Mouse (Mus musculus) lung, embryonic 15.5 days (tissue): Measurements from ENCODE around the gene Adap2. TPM values are rescaled to one million over a fixed set of nuclear protein-coding genes. Genes with fewer than 3 reads are reported as not detected.

Experiments
- ATAC-seq: fragments of 200-750 bp; cut with Nextera tagmentation; 2 replicates; pipeline ENCODE4 v1.8.0; 2017; ENCODE audit warnings: moderate number of reproducible peaks, borderline replicate concordance; ENCODE audit not compliant: low FRiP score, low TSS enrichment; ENCODE audit errors: extremely low read depth
- H3K27ac ChIP-seq: fragments of 300-500 bp; sonication (generic); 2 replicates; pipeline ENCODE4 v1.5.1; 2015; ENCODE audit warnings: moderate library complexity, mild to moderate bottlenecking, inconsistent platforms
- H3K27me3 ChIP-seq: fragments of 300-500 bp; sonication (generic); 2 replicates; pipeline ENCODE4 v1.6.1; 2015; ENCODE audit warnings: inconsistent platforms
- H3K36me3 ChIP-seq: fragments of 300-500 bp; sonication (generic); 2 replicates; pipeline ENCODE4 v1.6.1; 2015; ENCODE audit warnings: inconsistent platforms
- H3K4me1 ChIP-seq: fragments of 300-500 bp; sonication (generic); 2 replicates; pipeline ENCODE4 v1.6.1; 2015; ENCODE audit warnings: inconsistent platforms
- H3K4me2 ChIP-seq: fragments of 300-500 bp; sonication (generic); 2 replicates; pipeline ENCODE4 v1.6.1; 2015; ENCODE audit warnings: inconsistent platforms, mild to moderate bottlenecking, moderate library complexity
- H3K4me3 ChIP-seq: fragments of 300-500 bp; sonication (generic); 2 replicates; pipeline ENCODE4 v1.5.1; 2015; ENCODE audit warnings: mild to moderate bottlenecking, inconsistent platforms
- H3K9ac ChIP-seq: fragments of 300-500 bp; sonication (generic); 2 replicates; pipeline ENCODE4 v1.6.1; 2015; ENCODE audit warnings: inconsistent platforms
- H3K9me3 ChIP-seq: fragments of 300-500 bp; sonication (generic); 2 replicates; pipeline ENCODE4 v1.6.1; 2016; ENCODE audit warnings: inconsistent platforms
- WGBS: fragments of 180-500 bp; shearing (Covaris S2); methylation state at CpG from one replicate; pipeline ENCODE4 v1.1.7; 2015; 5-methylcytosine and 5-hydroxymethylcytosine counted together
- polyA plus RNA-seq: library from polyadenylated mRNA; unstranded; fragments of >200 nt; fragmentation: Nextera tagmentation; extraction: Ambion mirVana; gene quantifications from 2 replicates; pipeline ENCODE4 v1.2.1, GENCODE M21; 2015

The Adap2 gene
- polyA plus RNA-seq, 1 experiment from 2014 or later, result 2.5 TPM

- Histone ChIP-seq H3K9me3 (no peaks in the 10 kb centered on the region), H3K4me3 (no peak overlapping the region), H3K27me3 (peaks cover 10% of the 10 kb centered on the region; the same call in 1 of the 2 replicates), H3K4me1 (no peaks in the 10 kb centered on the region), H3K9ac (no peak overlapping the region), H3K4me2 (no peak overlapping the region), H3K36me3 (no peaks in the 10 kb centered on the region), H3K27ac (no peak overlapping the region)
- ATAC-seq, result no peak
- WGBS, result 73% methylated on average over 4 of the region's 4 CpGs
Observed at GRCm38 (mm10) chr11:80161041-80161440, 7.1 kb downstream of the Adap2 start.

DNA sequence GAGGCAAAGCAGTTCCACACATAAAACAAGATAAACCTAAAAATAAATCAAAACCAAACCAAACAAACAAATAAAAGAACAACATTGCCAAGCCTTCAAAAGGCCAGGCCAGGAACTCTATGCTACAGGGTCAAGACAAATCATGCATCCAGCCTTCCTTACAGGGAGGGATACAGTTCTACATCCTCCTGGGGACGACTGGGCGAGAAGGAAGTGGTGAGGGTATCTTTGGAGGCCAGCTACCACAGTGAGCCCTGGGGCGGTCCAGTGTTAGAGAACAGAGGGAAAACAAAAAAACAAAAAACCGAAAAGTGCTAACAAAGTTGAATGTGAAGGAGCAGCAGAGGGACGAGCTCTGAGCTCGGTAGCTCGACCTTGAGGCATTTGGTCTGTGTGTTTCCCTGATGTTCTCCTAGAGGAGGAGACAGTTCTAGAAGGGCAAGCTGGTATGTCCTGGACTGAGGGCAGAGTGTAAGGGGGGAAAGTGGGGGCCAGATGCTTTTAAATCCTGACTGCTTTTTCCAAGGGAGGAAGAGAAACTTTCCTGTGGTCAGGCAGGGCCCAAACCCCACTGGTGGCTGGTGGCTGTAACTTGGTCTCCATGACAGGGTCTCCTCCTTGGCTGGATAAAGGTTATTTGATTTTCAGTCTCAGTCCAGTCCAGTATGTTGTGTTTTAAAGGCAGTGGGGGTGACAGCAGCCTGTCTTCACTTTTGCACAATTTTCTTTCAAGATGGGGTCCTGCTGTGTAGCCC lies 9.6 kb downstream of the Adap2 start:
- H3K36me3 ChIP-seq, result no peaks in the 10 kb centered on the region
- H3K27ac ChIP-seq, result no peak overlapping the region
- no peaks in the 10 kb centered on the region for H3K9me3 ChIP-seq
- no peak overlapping the region for H3K9ac ChIP-seq
- no peak overlapping the region for H3K4me2 ChIP-seq
- ATAC-seq, result no peak
- H3K4me1 ChIP-seq, result no peaks in the 10 kb centered on the region
- H3K4me3 ChIP-seq, result no peak overlapping the region
- H3K27me3 ChIP-seq, result no peaks in the 10 kb centered on the region
- WGBS, result 69% methylated on average over 7 of the region's 7 CpGs

DNA sequence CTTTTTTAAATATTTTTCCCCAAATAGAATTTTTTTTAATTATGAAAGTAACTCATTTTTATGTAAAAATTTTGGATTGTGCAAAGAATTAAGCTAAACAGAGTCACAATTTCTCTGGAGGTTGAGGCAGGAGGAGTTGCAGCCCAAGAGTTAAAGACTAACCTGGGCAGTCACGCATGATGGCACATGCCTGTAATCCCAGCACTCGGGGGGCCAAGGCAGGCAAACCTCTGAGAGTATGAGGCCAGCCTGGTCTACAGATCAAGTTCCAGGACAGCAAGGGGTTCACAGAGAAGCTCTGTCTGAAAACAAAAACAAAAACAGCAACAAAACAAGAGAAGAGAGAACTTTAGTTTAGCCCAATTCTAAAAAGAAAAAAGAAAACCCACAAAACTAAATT lies 10.3 kb downstream of the Adap2 start:
- H3K4me1 ChIP-seq, result no peaks in the 10 kb centered on the region
- H3K36me3 ChIP-seq, result no peaks in the 10 kb centered on the region
- H3K9ac ChIP-seq, result no peak overlapping the region
- no peak for ATAC-seq
- no peaks in the 10 kb centered on the region for H3K9me3 ChIP-seq
- H3K27me3 ChIP-seq, result no peaks in the 10 kb centered on the region
- no peak overlapping the region for H3K27ac ChIP-seq
- H3K4me3 ChIP-seq, result no peak overlapping the region
- WGBS, result 63% methylated on average over 2 of the region's 2 CpGs
- no peak overlapping the region for H3K4me2 ChIP-seq

GRCm38 (mm10) chr11:80168121-80168520 lies 14.2 kb downstream of the Adap2 start:
- H3K27me3 ChIP-seq, result no peaks in the 10 kb centered on the region
- no peaks in the 10 kb centered on the region for H3K36me3 ChIP-seq
- H3K4me3 ChIP-seq, result no peak overlapping the region
- no peaks in the 10 kb centered on the region for H3K9me3 ChIP-seq
- H3K4me2 ChIP-seq, result no peak overlapping the region
- WGBS, result 87% methylated on average over 9 of the region's 9 CpGs
- no peaks in the 10 kb centered on the region for H3K4me1 ChIP-seq
- no peak overlapping the region for H3K27ac ChIP-seq
- ATAC-seq, result no peak
- no peak overlapping the region for H3K9ac ChIP-seq

DNA sequence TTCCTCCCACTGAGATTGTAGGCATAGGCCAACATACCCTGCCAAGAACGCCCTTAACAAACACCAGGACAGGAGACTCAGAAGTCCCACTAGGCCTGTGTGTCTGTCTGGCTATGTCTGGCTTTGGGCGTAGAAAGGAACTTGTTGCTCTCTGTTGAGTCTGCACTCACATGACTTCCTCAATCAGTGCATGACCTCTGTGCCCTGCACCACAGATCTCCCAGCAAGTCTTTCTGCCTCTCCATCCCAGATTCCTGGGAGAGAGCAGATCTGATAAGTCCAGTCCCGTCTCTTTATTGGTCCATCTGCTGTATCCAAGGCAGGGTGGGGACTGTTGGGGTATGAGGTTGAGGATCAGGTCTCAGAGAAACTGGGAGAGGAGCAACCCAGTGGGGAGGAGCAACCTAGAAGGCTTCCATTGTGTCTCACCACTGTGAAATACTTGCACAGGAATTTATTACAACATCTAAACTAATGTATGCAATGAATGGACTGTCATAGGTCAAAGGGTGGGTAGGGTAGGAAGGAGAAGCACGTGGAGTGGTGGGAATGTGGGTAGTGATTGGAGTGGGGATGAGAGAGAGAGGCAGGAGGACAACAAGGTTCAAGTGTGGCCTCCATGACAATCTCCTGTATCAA lies 14.8 kb downstream of the Adap2 start:
- WGBS, result 65% methylated on average over 4 of the region's 4 CpGs
- no peak overlapping the region for H3K27ac ChIP-seq
- H3K27me3 ChIP-seq, result no peaks in the 10 kb centered on the region
- H3K4me2 ChIP-seq, result no peak overlapping the region
- H3K4me3 ChIP-seq, result no peak overlapping the region
- no peak for ATAC-seq
- no peak overlapping the region for H3K9ac ChIP-seq
- no peaks in the 10 kb centered on the region for H3K9me3 ChIP-seq
- no peaks in the 10 kb centered on the region for H3K36me3 ChIP-seq
- no peaks in the 10 kb centered on the region for H3K4me1 ChIP-seq

DNA sequence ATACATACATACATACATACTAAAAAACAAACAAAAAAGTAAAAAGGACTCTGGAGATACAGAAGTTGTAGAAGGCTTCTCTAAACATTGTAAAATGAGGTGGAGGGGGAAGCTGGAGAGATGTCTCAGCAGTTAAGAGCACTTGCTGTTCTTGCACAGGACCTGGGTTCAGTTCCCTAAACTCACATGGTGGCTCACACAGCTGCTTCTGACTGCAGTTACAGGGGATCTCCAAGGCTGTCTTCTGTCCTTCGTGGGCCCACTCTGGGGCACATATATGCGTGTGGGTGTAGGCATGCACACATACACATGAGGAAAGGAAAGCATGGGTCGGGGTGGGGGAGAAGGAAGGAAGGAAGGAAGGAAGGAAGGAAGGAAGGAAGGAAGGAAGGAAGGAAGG lies 15.7 kb downstream of the Adap2 start:
- no peaks in the 10 kb centered on the region for H3K4me1 ChIP-seq
- H3K36me3 ChIP-seq, result no peaks in the 10 kb centered on the region
- WGBS, result 88% methylated on average over 3 of the region's 3 CpGs
- H3K27ac ChIP-seq, result no peak overlapping the region
- ATAC-seq, result no peak
- no peak overlapping the region for H3K4me3 ChIP-seq
- no peak overlapping the region for H3K9ac ChIP-seq
- no peaks in the 10 kb centered on the region for H3K9me3 ChIP-seq
- no peaks in the 10 kb centered on the region for H3K27me3 ChIP-seq
- no peak overlapping the region for H3K4me2 ChIP-seq

GRCm38 (mm10) chr11:80170351-80170750 lies 16.4 kb downstream of the Adap2 start:
- Histone ChIP-seq H3K4me3 (no peak overlapping the region), H3K36me3 (no peaks in the 10 kb centered on the region), H3K4me1 (no peaks in the 10 kb centered on the region), H3K9me3 (no peaks in the 10 kb centered on the region), H3K9ac (no peak overlapping the region), H3K27ac (no peak overlapping the region), H3K27me3 (no peaks in the 10 kb centered on the region), H3K4me2 (no peak overlapping the region)
- ATAC-seq, result no peak
- WGBS, result 57% methylated on average over 5 of the region's 5 CpGs

- Histone ChIP-seq H3K9ac (no peak overlapping the region), H3K9me3 (no peaks in the 10 kb centered on the region)
- WGBS, result 60% methylated on average over 4 of the region's 4 CpGs
Observed at GRCm38 (mm10) chr11:80171884-80172283, 18.0 kb downstream of the Adap2 start.

GRCm38 (mm10) chr11:80173963-80174670 lies 20.2 kb downstream of the Adap2 start:
- H3K27me3 ChIP-seq, result no peaks in the 10 kb centered on the region
- H3K4me2 ChIP-seq, result no peak overlapping the region
- WGBS, result 75% methylated on average over 11 of the region's 11 CpGs
- H3K9me3 ChIP-seq, result no peaks in the 10 kb centered on the region
- H3K27ac ChIP-seq, result no peak overlapping the region
- H3K36me3 ChIP-seq, result no peaks in the 10 kb centered on the region
- no peak overlapping the region for H3K4me3 ChIP-seq
- no peak overlapping the region for H3K9ac ChIP-seq
- H3K4me1 ChIP-seq, result no peaks in the 10 kb centered on the region
- no peak for ATAC-seq

More at GRCm38 (mm10) chr11:80171884-80172283, 18.0 kb downstream of the Adap2 start:
- Histone ChIP-seq H3K4me3 (no peak overlapping the region), H3K36me3 (no peaks in the 10 kb centered on the region), H3K27me3 (no peaks in the 10 kb centered on the region), H3K4me1 (no peaks in the 10 kb centered on the region), H3K27ac (no peak overlapping the region), H3K4me2 (no peak overlapping the region)
- ATAC-seq, result no peak

DNA sequence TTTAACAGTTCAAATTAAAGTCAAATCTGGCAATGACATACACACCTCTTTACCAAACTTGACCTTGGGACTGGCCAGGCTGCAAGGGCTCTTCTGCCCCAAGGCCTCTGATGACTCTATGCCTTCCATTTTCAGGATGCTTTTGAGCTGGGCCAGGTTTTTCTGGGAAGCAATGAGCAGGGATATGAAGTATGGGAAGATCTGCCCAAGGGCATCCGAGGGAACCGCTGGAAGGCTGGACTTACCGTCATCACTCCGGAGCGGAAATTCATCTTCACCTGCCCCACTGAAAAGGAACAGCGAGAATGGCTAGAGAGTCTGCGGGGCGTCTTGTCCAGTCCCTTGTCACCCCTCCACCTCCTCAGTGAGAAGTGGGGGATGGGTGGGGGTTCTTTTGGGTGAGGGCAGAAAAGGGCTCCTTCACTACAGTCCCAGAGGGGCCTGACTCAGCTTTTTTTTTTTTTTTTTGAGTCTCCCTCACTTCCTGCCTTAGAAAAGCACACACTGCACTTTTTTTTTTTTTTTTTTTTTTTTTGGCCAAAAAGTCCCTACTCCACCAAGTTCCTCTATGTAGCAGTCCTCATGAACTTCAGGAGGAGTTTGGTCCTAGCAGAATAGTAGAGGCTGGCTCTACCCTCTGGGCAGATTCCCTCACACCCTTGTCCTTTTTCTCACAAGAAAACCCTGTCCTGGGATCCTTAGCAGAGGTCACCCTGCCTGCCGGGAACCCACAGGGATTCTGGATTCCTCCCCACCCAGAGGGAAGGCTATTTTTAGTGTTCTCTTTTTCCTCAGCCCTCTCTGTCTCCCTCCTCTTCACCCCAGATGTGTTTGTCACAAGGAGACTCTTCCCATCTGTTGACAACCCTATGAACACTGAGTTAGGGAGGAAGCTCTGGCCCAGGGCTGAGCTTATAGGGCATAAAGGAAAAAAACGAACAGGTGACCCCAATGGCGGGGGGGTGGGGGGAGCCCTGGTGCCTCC lies 23.3 kb downstream of the Adap2 start:
- Histone ChIP-seq H3K9ac (no peak overlapping the region), H3K4me2 (no peak overlapping the region), H3K4me3 (no peak overlapping the region), H3K4me1 (no peaks in the 10 kb centered on the region), H3K27me3 (no peaks in the 10 kb centered on the region), H3K9me3 (no peaks in the 10 kb centered on the region), H3K27ac (no peak overlapping the region), H3K36me3 (no peaks in the 10 kb centered on the region)
- 66% methylated on average over 11 of the region's 11 CpGs for WGBS
- ATAC-seq, result no peak

GRCm38 (mm10) chr11:80178316-80178715 lies 24.4 kb downstream of the Adap2 start:
- ATAC-seq, result no peak
- no peak overlapping the region for H3K27ac ChIP-seq
- no peaks in the 10 kb centered on the region for H3K27me3 ChIP-seq
- H3K4me2 ChIP-seq, result no peak overlapping the region
- H3K9ac ChIP-seq, result no peak overlapping the region
- no peaks in the 10 kb centered on the region for H3K9me3 ChIP-seq
- no peak overlapping the region for H3K4me3 ChIP-seq
- H3K36me3 ChIP-seq, result no peaks in the 10 kb centered on the region
- H3K4me1 ChIP-seq, result no peaks in the 10 kb centered on the region
- WGBS, result 76% methylated on average over 8 of the region's 8 CpGs
